Mouse (Mus musculus): Measurements from ENCODE around the gene Tmem39a.

GRCm38 (mm10) chr16:38636682-38637081, 78.2 kb downstream of the Tmem39a start:
- TF ChIP-seq POLR2A (IDR thresholded peaks at IDR 0.05; ENCODE audit: low read depth, low read length) = no peak
- no peak for TF ChIP-seq CTCF (IDR thresholded peaks at IDR 0.05; ENCODE audit: extremely low read depth, insufficient read depth, insufficient read length, insufficient replicate concordance)
